Mouse (Mus musculus) lung, postnatal 25 days (tissue): ENCODE measurements around the gene Acot4.
"Not testable (repeated sequence)": the region's sequence is repeated elsewhere in the genome, so short reads cannot be mapped to it uniquely, and the experiment has no call there.

Experiments
- DNase-seq: peaks from one replicate; pipeline ENCODE4 v3.0.0; 2022; ENCODE audit warnings: low spot score

Gene Acot4

DNA sequence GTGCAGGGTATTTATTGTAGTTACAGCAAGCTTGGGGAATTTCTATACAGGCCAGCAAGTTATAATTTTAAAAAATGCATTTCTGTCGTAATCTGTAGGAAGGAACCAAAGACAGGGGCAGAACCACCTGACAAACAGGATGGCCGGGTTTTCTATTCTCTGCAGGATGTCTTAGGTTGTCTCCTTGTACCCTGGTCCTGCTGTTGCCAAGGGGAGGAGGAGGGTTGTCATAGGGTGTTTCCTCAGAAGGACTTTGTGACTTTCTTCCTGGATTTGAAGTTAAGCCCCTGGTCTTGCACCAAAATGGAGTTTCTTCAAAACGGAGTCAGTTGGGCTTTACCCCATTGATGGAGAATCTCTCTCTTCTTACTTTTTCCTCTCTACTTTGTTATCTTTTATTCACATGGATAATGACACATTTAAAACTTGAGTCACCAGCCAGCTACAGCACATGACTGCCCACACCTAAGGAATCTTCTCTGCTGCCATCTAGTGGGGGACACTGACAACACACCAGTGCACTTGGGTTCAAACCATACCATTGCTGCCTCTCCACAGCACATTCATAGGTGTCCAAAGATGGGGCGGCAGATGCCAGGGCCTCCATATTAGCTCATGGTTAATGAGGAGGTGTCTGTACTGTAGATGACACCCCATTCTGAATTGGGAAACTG lies 7.4 kb upstream of the Acot4 start:
- DNase-seq = peak; percentile 82

DNA sequence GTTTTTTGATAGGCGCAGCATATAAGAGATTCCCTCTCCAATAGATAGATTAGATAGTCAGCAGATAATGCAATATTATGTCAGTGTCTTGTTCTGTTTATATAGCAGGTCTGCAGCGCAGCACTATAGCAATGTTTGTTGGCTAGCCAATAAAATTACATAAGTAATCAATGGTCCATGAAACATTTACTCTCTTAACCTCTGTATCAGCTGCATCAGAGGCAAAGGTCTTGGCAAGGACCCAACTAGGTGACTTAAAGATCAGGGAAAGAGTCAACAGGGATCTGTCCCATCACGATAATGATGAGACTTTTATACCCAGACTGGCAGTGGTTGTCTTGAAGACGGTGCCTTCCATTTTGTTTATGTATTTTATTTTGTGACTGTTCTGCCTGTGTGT lies 5.3 kb upstream of the Acot4 start:
- DNase-seq = no peak

DNA sequence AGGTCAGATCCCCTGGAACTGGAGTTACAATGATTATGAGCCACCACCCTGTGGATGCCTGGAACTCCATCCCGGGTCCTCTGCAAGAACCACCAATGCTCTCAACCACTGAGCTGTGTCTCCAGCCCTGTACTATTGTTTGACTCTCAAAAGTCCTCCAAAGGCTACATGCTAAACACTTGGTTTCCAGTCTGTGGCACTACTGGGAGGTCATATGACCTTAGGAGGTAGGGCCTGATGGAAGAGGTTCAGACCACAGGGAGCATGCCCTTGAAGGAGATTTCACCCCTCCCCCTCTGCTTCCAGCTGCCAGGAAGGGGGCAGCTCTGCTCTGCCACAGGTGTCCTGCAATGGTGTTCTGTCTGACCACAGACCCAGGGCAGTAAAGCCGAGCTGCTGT lies 4.9 kb upstream of the Acot4 start:
- DNase-seq = not testable (repeated sequence)

DNA sequence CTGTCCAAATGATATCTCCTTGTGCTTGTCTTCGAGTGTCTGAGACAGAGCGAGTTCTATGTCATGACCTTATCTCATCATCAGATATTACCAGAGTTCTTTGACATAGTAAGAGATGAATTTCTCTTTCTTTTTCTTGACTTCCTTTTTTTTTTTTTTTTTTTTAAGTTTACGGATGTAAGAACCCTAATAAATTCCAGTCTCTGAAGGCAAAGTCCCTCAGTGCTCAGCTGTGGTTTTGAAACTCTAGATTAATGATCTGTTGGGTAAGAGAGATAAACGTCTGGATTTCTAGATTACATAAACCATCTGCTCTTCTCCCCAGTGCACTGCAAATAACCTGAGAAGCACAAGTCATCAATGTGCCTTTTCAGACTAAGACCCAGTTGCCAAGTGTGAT lies 4.1 kb upstream of the Acot4 start:
- DNase-seq = no peak

DNA sequence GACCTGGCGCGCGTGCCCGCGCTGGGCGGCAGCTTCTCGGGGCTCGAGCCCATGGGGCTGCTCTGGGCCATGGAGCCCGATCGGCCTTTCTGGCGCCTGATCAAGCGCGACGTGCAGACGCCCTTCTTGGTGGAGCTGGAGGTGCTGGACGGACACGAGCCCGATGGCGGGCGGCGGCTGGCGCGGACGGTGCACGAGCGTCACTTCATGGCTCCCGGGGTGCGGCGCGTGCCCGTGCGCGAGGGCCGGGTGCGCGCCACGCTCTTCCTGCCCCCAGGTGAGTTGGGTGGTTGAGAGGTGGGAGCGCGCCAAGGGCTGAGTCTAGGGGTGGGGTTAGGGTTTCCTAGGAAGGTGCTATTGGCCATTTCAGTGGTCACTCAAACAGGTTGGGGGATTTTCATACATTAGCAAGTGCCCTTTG lies 522 bp downstream of the Acot4 start, which contains the start of gene Gm49366:
Gene Gm49366 (plus strand): TSS at position 245 of the 421 bp plus-strand sequence.
- DNase-seq = peak; percentile 23

DNA sequence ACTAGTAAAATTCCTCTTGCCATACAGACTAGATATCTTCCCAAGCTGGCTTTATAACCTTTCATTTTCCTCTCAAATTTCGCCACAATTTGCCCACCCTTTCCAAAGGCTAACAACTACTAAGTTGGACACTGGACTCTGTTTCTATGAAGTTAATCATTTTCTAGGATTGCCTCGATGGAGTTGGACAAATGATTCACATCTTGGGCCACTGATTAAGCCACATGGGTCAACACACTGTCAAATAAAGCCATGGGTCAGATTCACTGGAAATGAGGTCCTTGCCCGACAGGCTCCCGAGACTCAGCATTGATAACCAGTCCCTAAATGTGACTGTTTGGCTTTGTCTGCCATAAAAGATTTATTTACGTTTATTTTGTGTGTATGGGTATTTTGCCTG lies 4.1 kb downstream of the Acot4 start:
- DNase-seq = no peak

DNA sequence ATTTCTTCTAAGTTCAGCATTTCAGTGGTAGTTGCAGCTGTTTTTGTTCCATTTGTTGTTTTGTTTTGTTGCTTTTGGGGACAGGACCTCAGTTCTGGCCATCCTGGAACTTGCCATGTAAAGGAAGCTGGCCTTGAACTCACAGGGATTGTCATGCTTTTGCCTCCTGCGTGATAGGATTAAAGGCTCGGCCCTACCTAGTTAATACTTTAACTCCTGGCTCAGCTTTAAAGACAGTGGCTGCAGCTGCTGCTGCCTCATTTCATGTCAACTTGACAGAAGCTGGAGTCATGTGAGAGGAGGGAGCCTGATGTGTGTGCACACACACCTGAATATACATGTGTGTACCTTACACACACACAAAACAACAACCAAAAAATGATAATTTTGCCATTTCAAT lies 5.9 kb downstream of the Acot4 start:
- DNase-seq = no peak

DNA sequence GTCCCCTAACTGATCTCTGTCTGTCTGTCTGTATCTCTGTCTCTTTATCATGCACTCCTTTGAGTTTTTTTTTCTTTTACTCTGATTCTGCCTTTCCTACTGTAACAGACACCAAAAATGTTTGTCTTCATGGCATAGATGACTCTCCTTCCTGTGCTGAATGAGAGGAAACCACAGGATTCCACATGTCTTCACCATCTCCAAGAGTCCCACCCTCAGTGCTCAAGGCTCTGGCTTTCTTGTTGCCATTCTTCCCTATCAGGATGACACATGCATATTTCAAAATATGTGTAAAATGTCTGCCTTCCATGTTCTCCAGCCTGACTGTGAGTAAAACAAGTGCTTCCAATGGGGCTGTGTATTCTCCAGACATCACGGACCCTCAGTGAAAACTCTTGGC lies 8.7 kb downstream of the Acot4 start:
- DNase-seq = no peak

DNA sequence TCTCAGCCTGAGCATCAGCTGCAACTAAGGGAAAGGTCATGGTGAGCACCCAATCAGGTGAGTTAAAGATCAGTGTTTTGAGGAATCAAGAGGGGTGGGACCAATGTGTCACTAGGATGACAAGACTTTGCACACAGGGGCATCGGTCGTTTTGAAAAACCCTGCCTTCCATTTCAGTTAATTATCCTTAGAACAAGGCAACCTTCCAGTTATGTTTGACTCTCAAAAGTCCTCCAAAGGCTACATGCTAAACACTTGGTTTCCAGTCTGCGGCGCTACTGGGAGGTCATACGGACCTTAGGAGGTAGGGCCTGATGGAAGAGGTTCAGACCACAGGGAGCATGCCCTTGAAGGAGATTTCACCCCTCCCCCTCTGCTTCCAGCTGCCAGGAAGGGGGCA lies 12.6 kb downstream of the Acot4 start:
- DNase-seq = not testable (repeated sequence)

DNA sequence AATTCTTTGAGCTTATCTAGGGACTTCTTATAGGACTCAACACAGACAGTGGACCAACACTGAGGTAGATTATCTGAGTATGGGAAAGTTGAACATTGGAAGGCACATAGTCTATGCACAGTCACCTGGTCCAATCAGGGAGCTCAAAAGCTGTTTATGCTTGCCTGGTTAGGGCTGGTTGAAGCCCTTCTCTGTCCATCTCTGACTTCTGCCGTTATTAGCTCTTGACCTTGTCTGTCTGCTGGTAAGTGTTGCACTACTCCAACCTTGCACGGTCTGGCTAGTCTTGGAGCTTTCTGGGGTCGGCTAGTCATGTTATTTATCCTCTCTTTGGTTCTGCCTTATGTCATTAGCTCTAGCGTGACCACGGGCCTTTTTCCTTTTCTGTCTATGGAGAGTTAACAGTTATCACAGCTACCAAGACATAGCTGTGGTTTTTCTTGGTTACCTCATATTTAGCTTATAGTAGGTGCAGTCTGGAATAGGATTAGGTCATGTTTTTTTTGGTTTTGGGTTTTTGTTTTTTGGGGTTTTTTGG lies 13.8 kb downstream of the Acot4 start, which contains the start of gene Acot3:
Gene Acot3 (plus strand): TSS at position 208 of the 538 bp plus-strand sequence.
- DNase-seq = no peak

DNA sequence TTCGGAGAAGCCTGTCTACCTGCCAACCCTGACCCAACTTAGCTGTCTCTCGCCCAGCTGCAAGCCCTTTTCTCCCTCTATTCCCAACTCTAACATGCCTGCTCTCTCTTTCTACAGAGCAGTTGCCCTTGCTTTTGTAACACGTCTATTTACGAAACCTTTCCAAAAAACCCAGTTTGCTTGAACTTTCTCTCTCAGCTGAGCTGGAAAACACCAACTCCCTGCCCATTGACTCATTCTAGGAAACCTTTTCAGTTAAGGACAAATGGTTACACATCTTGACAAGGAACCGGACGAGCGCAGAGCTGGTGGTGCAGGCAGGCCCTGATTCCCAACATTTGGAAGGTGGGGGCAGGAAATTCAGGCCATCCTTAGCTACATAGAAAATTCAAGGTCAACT lies 14.4 kb downstream of the Acot4 start:
- DNase-seq = no peak

DNA sequence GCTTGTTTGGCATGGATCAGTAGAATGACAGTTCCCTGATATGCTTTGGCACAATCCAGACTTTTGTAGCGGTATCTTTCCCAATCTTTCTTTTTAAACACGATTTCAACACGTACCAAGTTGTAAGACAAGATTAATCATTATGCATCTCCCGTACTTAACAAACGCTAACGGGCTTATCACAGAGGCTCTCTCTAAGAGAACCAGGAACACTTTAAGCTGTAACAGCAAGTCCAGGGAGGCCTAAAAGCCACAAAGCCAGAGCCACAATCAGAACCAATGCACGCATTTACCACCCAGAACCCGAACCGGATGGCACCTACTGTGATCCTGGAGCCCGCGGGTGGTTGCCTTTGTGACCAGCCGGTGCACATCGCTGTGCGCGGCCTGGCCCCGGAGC lies 15.0 kb downstream of the Acot4 start:
- DNase-seq = no peak

DNA sequence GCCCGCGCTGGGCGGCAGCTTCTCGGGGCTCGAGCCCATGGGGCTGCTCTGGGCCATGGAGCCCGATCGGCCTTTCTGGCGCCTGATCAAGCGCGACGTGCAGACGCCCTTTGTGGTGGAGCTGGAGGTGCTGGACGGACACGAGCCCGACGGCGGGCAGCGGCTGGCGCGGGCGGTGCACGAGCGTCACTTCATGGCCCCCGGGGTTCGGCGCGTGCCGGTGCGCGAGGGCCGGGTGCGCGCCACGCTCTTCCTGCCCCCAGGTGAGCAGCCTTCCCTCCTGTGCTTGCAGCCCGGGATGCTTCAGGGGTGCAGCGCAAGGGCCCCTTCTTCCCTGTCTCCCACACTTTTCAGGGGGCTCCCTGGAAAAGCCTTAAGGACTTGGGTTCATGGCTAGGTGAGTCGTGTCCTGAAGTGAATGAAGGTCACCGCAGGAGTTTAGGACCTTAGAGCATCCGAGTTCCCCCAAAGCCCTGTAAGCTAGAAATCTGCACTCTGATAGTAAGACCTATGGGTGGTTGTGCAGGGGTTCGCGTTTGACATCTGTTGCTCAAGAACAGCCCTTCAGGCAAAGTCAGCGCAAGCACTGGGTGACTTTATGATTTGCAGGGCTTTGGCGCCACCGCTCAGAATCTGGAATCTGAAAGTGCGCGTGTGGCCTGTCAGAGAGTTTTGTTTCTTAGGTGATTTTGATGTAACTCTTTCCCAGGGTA lies 15.7 kb downstream of the Acot4 start:
- DNase-seq = no peak

DNA sequence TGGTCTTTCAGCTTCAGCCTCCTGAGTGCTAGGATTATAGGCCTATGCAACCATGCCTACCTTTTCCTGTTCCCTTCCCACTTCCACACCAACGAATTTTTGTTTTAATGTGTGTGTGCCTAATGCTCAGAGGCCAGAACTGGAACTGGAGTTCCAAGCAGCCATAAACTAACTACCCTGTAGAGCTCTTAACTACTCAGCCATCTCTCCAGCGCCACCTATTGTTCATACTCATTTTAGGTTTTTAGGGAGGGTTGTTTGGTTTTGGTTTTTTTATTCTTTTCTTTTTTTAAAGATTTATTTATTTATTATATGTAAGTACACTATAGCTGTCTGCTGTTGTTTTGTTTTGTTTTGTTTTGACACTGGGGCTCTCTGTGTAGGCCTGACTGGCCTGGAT lies 22.8 kb downstream of the Acot4 start:
- peak; percentile 43 for DNase-seq

DNA sequence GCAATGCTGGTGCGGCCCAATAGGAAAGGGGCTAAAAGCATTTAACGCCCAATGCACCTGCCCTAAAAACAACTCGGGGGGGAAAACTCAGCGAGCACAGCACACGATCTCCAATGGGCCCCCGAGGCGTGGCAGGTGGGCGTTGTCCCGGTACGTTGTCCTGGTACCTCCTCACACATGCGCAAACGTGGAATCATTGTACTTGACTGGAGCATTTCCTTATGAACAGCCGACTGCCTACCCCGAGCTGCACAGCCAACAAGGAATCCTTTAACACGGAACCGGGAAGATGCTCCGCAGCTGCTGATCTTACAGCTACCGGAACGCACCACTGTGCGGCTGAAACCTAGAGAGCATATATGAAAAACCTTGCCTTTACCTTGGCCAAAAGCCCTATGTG lies 24.2 kb downstream of the Acot4 start:
- no peak for DNase-seq

DNA sequence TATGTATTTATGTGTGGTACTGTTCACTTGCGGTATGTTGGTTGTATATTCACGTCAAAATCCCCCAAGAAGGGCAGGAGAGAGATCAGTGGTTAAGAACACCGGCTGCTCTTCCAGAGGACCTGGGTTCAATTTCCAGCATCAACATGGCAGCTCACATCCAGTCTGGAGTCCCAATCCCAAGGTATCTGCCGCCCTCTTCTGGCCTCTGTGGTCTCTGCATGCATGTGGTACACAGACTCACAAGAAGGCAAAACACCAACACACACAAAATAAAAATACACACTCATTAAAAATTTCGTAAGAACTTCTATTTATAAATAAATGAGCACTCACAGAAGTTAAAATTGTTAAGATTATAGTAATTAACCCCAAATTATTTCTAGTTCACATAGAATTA lies 25.0 kb downstream of the Acot4 start:
- peak; percentile 12 for DNase-seq

DNA sequence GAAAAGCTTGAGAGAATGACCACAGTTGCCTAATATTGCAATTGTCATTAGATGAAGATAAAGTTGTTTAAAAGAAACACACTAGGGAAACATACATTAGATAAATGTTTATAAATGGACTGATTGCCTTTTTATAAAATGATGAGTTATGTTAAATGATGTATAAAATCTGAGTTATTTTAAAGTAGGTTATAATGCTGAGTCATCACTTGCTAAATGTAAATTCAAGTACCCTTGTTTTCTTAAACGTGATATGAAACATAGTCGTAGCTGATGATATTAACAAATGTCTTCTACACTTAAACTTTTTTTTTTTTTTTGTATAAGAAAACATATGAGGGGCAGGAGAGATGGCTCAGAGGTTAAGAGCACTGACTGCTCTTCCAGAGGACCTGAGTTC lies 25.7 kb downstream of the Acot4 start:
- DNase-seq = no peak

DNA sequence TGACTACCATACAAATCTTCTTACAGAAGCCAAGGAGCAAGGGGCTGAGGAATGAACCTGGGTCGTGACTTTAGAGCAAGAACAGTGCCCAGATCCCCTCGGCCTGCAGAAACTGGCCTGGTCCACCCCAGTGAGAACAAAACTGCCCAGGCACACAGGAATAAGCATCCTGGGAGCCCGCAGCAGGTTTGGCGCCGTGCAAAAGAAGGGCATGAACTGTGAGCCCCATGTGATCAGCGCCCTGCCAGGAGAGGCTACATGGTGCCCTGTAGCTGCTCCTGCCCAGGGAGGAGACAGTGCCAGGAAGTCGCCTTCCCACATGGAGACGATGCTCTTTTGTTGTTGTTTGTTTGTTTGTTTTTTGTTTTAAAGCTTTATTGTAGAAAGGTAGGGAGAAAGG lies 26.4 kb downstream of the Acot4 start:
- no peak for DNase-seq

DNA sequence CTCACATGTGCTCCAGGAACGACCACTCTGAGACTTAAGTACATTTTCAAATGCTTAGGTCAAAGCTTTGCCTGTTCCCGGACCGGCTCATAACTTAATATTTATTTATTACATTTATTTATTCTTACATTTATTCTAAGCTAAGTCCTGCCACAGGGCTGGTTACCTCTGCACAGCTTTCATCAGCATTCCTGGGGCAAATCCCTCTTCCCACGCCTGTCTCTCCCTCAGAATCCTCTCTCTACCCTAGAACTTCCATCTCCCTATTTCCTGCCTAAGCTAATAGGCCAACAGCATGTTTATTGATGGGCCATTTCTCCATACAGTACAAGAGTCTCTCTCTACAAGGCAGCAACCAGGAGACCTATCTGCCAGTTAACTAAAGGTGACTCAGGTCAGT lies 29.6 kb downstream of the Acot4 start:
- DNase-seq = no peak

DNA sequence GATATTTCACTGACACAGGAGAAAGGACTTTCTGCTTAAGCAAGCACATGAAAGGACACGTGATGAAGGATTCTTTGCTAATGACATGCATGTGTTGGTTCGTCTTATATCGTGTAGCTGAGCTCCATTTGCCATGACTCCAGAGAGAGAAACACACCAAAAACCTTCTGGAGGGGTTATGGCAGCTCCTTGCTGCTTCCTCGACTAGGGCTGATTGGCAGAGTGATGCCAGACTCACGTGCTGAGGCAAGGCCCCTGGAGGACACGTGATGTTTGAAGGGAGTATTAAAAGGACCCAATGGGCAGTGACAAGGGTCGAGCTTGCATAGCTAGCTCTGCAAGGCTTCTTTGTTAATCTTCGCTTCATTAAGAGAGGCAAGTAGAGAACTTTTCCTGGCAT lies 30.1 kb downstream of the Acot4 start:
- no peak for DNase-seq

DNA sequence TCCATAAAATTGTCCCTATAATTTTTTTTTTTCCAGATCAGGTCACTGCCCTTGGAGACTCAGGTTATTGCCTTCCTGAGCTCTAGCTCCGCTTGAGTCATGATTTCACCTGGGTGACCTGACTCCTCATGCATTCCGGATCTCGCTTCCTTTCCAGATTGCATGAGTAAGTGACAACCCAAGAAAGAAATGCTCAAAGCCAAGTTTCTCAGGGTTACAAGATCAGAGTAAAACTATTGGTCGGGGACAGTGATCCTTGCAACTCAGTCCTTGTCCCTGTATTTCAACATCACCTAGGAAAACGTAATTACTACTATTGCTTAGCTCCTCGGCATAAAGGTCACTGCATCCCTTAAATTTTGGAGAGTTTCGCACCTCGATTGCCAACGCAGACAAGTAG lies 30.8 kb downstream of the Acot4 start, which contains the start of gene Acot5:
Gene Acot5 (plus strand): TSS at position 340 of the 400 bp plus-strand sequence.
- no peak for DNase-seq

DNA sequence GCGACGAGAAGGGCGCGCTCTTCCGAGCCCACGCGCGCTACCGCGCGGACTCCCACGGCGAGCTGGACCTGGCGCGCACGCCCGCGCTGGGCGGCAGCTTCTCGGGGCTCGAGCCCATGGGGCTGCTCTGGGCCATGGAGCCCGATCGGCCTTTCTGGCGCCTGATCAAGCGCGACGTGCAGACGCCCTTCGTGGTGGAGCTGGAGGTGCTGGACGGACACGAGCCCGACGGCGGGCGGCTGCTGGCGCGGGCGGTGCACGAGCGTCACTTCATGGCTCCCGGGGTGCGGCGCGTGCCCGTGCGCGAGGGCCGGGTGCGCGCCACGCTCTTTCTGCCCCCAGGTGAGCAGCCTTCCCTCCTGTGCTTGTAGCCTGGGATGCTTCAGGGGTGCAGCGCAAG lies 31.4 kb downstream of the Acot4 start:
- DNase-seq = not testable (repeated sequence)

DNA sequence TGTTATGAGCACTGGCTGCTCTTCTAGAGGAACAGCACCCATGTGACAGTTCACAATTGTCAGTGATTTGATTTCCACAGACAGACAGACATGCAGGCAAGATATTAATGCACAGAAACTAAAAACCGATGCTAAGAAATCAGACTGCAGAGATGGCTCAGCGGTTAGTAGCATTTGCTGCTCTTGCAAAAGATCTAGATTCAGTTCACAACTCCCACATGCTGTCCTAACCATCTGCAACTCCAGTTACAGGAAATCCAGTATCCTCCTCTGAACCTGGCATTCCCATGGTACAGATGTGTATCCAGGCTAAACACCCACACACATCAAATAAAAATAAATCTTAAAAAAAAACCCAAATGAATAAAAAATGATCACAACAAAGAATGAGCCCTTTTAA lies 33.5 kb downstream of the Acot4 start:
- DNase-seq = no peak
